Mouse (Mus musculus): ENCODE data around the gene Prex1. TPM values are rescaled to one million over a fixed set of nuclear protein-coding genes. Genes with fewer than 3 reads are reported as not detected.
A peak's percentile ranks its signal among the peaks of the same experiment; 100 is the strongest.

The Prex1 gene
- polyA plus RNA-seq, 1 experiment from 2014 or later: 38.8 TPM

DNA sequence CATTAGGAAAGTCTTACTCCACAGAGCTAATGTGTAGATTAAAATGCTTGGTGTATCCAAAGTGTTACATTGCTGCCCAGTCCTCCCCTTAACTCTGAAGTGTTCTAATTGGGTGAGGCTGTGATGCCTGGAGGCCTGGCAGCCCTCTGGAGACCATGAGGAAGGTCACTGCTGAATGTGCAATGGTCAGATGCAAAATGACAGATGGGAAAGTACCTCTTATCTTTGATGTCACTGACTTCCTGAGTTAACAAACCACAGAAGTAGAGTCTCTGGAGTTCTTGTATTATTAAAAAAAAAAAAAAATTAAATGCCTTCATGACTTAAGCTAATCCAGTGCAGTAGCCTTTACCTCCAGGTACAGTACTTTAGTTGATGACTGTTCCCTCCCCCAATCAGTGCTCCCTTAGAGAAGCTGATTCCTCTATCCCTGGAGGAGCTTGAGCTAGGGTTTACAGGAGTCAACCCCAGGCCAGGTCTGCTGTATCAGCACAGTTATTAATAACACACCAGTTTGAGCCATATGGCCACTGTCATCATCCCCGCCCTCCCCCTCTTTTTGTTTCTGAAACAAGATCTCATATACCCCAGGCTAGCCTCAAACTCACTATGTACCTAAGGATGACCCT is 5.8 kb upstream of the Prex1 start:
- ATAC-seq (replicated peaks): no peak
- Histone ChIP-seq H3K4me2 (replicated peaks) (no peak overlapping the region), H3K4me3 (no peak overlapping the region), H3K4me1 (peaks cover 7% of the 10 kb centered on the region), H3K27ac (replicated peaks) (no peak overlapping the region), H3K36me3 (no peaks in the 10 kb centered on the region), H3K9me3 (no peaks in the 10 kb centered on the region), H3K9ac (replicated peaks) (no peak overlapping the region), H3K27me3 (no peaks in the 10 kb centered on the region)
- 97% methylated on average over 1 of the region's 1 CpGs for WGBS

DNA sequence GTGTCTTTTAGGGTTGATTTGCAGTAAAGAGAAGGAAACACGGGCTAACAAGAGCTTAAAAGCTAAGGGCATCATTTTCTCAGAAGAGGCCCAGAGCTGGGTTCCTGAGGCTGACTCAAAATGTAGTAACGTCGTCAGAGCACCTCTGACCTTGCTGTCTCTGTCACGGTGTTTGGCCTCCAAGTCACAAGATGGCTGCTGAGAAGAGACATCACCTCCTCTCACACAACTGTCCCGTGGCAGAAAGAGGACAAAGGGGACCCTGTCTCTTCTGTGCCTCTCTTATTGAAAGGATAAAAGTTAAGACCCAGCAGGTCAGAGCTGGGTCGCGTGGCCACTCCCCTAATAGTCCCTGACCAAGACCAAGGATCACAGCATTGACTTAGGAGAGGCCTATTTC is 2.4 kb upstream of the Prex1 start:
- Histone ChIP-seq H3K9ac (replicated peaks) (no peak overlapping the region), H3K9me3 (no peaks in the 10 kb centered on the region), H3K36me3 (no peaks in the 10 kb centered on the region), H3K27ac (replicated peaks) (no peak overlapping the region), H3K4me1 (peaks cover 33% of the 10 kb centered on the region), H3K4me2 (replicated peaks) (no peak overlapping the region), H3K4me3 (no peak overlapping the region), H3K27me3 (no peaks in the 10 kb centered on the region)
- ATAC-seq (replicated peaks): no peak
- WGBS: 64% methylated on average over 7 of the region's 7 CpGs

DNA sequence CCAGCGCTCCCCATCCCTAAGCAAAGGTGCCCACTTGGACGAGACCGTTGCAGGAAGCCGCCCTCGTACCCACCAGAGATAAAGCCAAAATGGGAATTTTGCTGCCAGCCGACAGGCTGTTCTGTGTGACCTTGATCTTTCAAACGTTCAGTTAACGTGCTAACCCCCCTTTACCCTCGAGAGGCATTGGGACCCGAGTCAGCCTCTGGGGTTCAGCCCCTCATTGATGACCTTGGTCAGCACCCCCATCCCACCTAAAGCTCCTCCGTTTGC is 731 bp upstream of the Prex1 start:
- 10% methylated on average over 11 of the region's 11 CpGs for WGBS
- peak overlapping the region; percentile 42; the same call in 1 of the 2 replicates for H3K27ac ChIP-seq (replicated peaks)
- peak; percentile 9; the same call in 1 of the 2 replicates for ATAC-seq (replicated peaks)

DNA sequence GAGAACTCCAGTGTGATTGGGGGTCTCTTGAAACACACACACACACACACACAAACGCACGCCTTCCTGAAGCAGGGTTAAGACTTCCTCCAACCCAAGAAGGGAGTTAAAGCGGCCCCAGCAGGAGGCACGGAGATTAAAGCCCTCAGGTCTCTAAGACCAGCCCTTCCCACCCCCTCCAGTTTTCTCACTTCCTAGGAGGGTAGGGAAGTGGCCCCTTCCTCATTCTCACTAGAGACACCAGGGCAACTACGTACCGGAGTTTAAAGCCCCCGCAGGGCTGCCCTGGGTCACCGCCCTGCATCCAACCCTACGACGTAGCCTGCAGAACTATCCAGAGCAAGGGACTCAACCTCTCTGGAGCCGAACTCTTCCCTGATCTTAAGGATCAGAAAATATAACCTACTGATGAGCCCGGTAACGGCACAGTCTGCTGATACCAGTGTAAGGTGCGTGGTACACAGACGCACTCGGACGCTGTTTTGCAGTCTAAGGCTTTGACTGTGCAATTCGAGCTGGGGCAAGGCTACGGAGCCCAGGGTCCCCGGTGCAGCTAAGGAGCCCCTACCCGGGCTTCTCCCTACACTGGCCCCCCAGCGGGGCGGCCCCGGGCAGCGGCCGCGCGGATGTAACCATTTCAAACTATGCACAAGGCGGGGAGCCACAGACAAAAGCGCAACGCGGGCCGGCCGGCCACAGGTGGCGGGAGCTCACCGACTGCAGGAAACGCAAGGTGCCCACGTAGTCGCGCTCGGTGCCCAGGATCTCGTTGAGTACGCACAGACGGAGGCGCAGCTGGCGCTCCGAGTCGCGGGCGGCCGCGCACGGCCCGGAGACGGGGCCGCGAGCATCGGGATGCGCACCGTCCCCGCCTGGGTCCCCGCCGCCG is 587 bp downstream of the Prex1 start:
- H3K4me2 ChIP-seq (replicated peaks): peak overlapping the region; percentile 85
- no peaks in the 10 kb centered on the region for H3K9me3 ChIP-seq
- no peaks in the 10 kb centered on the region for H3K36me3 ChIP-seq
- H3K4me1 ChIP-seq: peaks cover 35% of the 10 kb centered on the region
- H3K27me3 ChIP-seq: no peaks in the 10 kb centered on the region
- WGBS: under 1% methylated on average over 60 of the region's 64 CpGs
- peak overlapping the region; percentile 75 for H3K9ac ChIP-seq (replicated peaks)
- H3K4me3 ChIP-seq: peak overlapping the region; percentile 82
- peak overlapping the region; percentile 82 for H3K27ac ChIP-seq (replicated peaks)
- peak; percentile 80 for ATAC-seq (replicated peaks)

More for the DNA sequence above, 731 bp upstream of the Prex1 start:
- Histone ChIP-seq H3K9ac (replicated peaks) (peak overlapping the region; percentile 54; the same call in 1 of the 2 replicates), H3K4me2 (replicated peaks) (peak overlapping the region; percentile 85), H3K9me3 (no peaks in the 10 kb centered on the region), H3K4me1 (peaks cover 32% of the 10 kb centered on the region), H3K36me3 (no peaks in the 10 kb centered on the region), H3K4me3 (peak overlapping the region; percentile 82), H3K27me3 (no peaks in the 10 kb centered on the region)

DNA sequence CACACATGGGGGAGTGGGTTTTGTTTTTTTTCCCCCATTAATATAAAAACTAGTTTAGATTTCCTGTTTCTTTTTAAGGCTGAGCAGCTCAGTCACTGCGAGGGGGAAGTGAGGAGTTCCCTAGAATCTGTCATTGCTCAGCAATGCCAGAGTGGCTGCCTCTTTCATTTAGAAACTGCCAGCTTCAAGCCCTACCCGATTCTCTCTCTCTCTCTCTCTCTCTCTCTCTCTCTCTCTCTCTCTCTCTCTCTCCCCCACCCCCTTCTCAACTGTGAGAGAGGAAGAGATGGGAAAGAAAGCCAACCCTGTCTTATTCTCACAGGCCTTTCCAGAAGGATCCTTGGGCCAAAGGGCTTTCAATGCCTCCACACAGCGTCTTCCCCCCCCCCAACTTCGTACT is 1.3 kb downstream of the Prex1 start:
- WGBS: 0% methylated on average over 4 of the region's 4 CpGs
- Histone ChIP-seq H3K27me3 (no peaks in the 10 kb centered on the region), H3K36me3 (no peaks in the 10 kb centered on the region), H3K9me3 (no peaks in the 10 kb centered on the region), H3K4me1 (peaks cover 36% of the 10 kb centered on the region), H3K27ac (replicated peaks) (peak overlapping the region; percentile 82; the same call in 1 of the 2 replicates), H3K4me2 (replicated peaks) (peak overlapping the region; percentile 85), H3K4me3 (peak overlapping the region; percentile 82), H3K9ac (replicated peaks) (peak overlapping the region; percentile 75)
- ATAC-seq (replicated peaks): no peak

DNA sequence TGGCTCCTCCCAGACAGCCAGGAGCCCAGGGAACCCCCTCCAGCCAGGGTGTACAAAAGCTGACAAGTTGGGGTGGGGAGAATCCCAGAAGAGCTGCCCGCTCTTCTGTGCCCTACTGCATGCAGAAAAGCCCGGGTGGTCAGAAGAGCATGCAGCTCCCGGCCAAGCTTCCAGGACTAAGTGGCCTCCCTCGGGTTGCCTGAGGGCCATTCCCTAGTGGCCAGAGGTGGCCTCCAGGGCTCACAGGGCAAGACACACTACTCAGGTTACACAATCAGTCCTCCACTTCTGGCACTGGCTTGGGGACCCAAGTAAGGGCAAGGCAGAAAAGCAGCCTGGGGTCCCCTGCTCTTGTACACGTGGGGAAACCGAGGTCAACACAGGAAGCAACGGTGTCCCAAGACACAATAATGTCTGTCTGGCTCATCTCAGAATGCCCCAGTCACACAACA is 1.9 kb downstream of the Prex1 start:
- Histone ChIP-seq H3K27ac (replicated peaks) (peak overlapping the region; percentile 82; the same call in 1 of the 2 replicates), H3K9ac (replicated peaks) (peak overlapping the region; percentile 75; the same call in 1 of the 2 replicates), H3K36me3 (no peaks in the 10 kb centered on the region), H3K9me3 (no peaks in the 10 kb centered on the region), H3K4me3 (peak overlapping the region; percentile 82), H3K4me1 (peaks cover 37% of the 10 kb centered on the region), H3K4me2 (replicated peaks) (peak overlapping the region; percentile 85), H3K27me3 (no peaks in the 10 kb centered on the region)
- no peak for ATAC-seq (replicated peaks)
- 17% methylated on average over 7 of the region's 7 CpGs for WGBS

DNA sequence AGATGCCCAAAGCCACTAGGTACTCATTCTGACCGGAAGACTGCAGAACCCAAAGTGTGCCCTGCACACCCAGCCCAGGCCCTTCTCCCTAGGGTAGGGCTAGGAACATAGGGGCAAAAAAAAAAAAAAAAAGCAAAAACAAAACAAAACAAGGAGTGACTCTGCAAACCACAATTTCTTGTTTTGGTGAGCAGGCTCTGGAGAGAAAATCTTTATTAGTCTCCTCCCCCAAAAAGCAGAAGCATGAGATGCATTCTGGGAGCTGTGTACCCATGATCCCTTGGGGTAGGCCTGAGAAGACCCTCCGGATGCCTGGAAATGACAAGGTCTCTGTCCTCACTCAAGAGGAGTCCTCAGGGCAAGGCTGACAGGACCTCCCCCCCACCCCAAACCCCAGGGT is 3.7 kb downstream of the Prex1 start:
- H3K9ac ChIP-seq (replicated peaks): no peak overlapping the region

DNA sequence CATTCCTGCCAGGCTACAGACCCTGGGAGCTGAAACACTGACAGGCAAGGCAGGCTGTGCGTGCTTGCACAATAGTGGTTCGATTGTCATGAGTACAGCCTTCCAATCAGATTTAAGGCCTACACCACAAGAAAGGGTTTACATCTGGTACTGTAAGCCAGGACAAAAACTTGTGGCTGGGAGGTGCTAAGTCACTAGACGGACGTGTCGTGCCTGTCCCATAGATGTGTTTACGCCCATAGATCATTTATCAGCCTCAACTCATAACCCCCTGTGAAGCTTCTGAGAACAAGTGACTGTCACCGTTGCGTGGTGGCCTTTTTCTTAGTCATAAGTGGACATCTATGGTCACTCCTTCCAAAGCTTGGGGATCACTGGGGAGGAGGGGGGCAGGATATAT is 5.3 kb downstream of the Prex1 start:
- no peak overlapping the region for H3K9ac ChIP-seq (replicated peaks)

More for the DNA sequence above, 3.7 kb downstream of the Prex1 start:
- no peak overlapping the region for H3K4me3 ChIP-seq
- no peak for ATAC-seq (replicated peaks)
- H3K9me3 ChIP-seq: no peaks in the 10 kb centered on the region
- no peaks in the 10 kb centered on the region for H3K27me3 ChIP-seq
- no peak overlapping the region for H3K4me2 ChIP-seq (replicated peaks)
- H3K36me3 ChIP-seq: no peaks in the 10 kb centered on the region; the same call in 1 of the 2 replicates
- no peak overlapping the region for H3K27ac ChIP-seq (replicated peaks)
- 92% methylated on average over 2 of the region's 2 CpGs for WGBS
- peaks cover 39% of the 10 kb centered on the region for H3K4me1 ChIP-seq

DNA sequence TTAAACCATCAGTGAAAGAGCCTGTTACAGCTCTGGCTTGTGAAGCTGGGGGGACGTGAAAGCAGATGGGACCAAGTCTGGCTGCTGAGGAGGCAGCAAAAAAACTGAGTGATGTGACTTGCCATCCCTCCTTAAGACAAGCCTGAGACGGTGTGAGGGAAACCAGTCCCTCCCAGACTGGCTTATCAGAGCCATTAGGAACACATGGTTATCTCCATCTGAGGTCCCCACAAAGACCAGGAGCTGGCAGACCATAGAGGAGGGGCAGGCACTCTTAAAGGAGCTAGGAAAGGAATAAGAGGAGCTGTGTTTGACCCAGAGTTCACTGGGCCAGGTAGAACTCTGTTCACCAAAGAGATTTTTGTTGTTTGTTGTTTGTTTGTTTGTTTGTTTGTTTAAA is 7.1 kb downstream of the Prex1 start:
- Histone ChIP-seq H3K9me3 (no peaks in the 10 kb centered on the region), H3K27me3 (no peaks in the 10 kb centered on the region), H3K36me3 (no peaks in the 10 kb centered on the region; the same call in 1 of the 2 replicates), H3K9ac (replicated peaks) (no peak overlapping the region), H3K4me1 (peaks cover 17% of the 10 kb centered on the region), H3K4me3 (no peak overlapping the region), H3K4me2 (replicated peaks) (no peak overlapping the region), H3K27ac (replicated peaks) (peak overlapping the region; percentile 50; the same call in 1 of the 2 replicates)
- 67% methylated on average over 2 of the region's 2 CpGs for WGBS
- no peak for ATAC-seq (replicated peaks)

More for the DNA sequence above, 5.3 kb downstream of the Prex1 start:
- no peaks in the 10 kb centered on the region; the same call in 1 of the 2 replicates for H3K36me3 ChIP-seq
- H3K9me3 ChIP-seq: no peaks in the 10 kb centered on the region
- H3K4me2 ChIP-seq (replicated peaks): no peak overlapping the region
- H3K27ac ChIP-seq (replicated peaks): no peak overlapping the region
- peaks cover 33% of the 10 kb centered on the region for H3K4me1 ChIP-seq
- no peak for ATAC-seq (replicated peaks)
- 83% methylated on average over 8 of the region's 8 CpGs for WGBS
- H3K4me3 ChIP-seq: no peak overlapping the region
- H3K27me3 ChIP-seq: no peaks in the 10 kb centered on the region

DNA sequence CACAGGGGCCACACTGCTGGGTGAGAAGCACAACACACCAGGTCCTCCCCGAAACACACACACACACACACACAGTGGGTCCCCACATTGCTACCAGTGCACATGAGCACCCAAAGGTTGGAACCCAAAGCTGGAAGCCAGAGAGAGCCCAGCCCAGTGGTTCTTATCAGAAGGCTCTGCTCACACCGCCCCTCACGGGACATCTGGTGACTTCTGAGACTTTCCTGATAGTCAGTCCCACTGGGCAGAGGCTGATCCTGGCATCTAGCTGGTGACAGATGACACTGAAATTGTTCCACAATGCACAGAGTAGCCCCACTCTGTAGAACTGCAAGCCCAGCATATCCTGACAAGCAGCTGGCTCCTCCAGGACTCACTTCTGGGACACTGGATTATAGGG is 10.1 kb downstream of the Prex1 start:
- 89% methylated on average over 3 of the region's 3 CpGs for WGBS
- Histone ChIP-seq H3K4me2 (replicated peaks) (no peak overlapping the region), H3K27ac (replicated peaks) (no peak overlapping the region), H3K9me3 (no peaks in the 10 kb centered on the region), H3K4me1 (peaks cover 11% of the 10 kb centered on the region; the same call in 1 of the 2 replicates), H3K9ac (replicated peaks) (no peak overlapping the region), H3K4me3 (no peak overlapping the region), H3K36me3 (no peaks in the 10 kb centered on the region; the same call in 1 of the 2 replicates), H3K27me3 (no peaks in the 10 kb centered on the region)
- no peak for ATAC-seq (replicated peaks)

DNA sequence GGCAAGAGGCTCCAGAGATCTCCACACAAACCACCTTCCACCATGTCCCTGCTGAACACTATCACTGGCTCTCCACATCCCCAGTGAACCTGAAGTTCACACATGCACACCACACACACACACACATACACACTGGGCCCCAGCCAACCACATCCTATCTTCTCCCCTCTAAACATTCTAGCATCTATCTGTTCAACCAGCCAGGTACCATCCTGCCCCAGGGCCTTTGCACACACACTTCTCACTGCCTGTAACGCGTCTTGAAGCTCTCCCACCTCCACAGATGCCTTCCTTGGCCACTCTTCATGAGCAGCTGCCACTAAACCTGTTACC is 11.6 kb downstream of the Prex1 start:
- H3K4me1 ChIP-seq: peaks cover 7% of the 10 kb centered on the region; the same call in 1 of the 2 replicates
- H3K4me2 ChIP-seq (replicated peaks): no peak overlapping the region
- 81% methylated on average over 2 of the region's 2 CpGs for WGBS
- no peaks in the 10 kb centered on the region; the same call in 1 of the 2 replicates for H3K36me3 ChIP-seq
- ATAC-seq (replicated peaks): no peak
- no peaks in the 10 kb centered on the region for H3K9me3 ChIP-seq
- H3K4me3 ChIP-seq: no peak overlapping the region
- H3K9ac ChIP-seq (replicated peaks): no peak overlapping the region
- no peaks in the 10 kb centered on the region for H3K27me3 ChIP-seq
- no peak overlapping the region for H3K27ac ChIP-seq (replicated peaks)
